Mouse (Mus musculus) T-helper 17 cell (primary cell): ENCODE measurements at regions not wholly inside any gene's neighbourhood (a gene's known extent, or its start where the extent isn't known, plus 50 kb on each side); places are given as distances from the start of the nearest gene placed in this dataset.

Experiments
- in situ Hi-C, 2 experiments: fragments of 300-600 bp; cut with MboI, MseI; formaldehyde crosslinking; loops; 1 replicate in 1 of 2; 2 replicates in 1 of 2; pipeline ENCODE4 v1.15.1; 2025; ENCODE audit warnings: high pct_unique_total_duplicates in 2 of 2

DNA sequence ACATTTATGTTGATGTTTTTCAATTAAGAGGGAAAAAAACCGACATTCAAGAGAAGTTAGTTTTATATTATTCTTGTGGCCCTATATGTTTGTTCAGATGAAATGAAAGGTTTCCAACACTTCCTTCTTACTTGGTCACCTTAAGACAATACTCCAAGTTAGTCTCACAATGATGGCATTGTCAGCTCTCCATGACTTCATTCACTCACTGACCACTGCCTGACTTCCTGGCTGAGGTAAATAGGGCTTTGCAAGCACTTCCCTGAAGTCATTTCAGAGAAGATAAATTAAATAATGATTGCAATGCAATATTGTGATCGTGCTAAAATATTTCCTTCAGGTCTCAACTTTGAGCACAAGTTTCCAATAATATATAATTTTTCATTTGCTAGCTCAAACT is 197.9 kb upstream of the Cep162 start:
- in situ Hi-C loops, result no loop called here

DNA sequence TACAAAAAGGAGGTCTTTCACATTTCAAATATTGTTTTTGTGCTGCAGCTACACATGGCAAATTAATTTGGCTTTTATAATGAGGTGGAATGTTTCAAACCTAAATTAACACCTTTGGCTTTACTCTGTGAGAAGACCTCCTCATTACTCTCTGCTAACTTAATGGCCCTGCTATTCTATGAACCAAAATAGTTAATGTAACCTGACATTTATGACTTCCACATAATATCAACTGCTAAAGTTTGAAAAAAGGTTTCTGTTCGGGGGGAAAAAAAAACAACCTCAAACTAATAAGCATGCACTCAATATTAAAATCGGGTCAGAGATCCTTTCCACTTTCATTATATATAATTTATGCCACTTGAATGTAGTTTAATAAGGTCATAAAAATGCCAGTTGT is 197.2 kb upstream of the Cep162 start:
- in situ Hi-C loops, result no loop called here

GRCm38 (mm10) chr9:87443467-87444235 is 188.3 kb upstream of the Cep162 start:
- in situ Hi-C loops, result no loop called here

DNA sequence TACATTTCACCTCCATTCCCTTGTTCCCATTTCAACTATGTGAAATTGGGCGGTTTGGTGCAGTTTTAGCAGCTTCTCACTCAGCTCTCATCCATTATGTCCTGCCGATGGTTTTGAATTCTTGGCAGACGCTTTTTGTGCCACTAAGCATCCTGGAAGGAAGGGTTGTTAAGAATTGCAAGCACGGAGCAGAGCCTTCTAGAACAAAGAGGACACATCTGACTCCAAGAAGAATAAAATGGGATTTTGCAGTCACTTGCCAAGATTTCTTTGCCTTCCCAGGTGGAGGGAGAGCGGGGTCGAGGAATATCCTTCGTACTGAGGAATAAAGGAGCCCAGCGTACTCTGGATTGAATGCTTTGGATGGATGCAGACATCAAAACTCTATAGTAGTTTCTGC is 176.7 kb upstream of the Cep162 start:
- in situ Hi-C loops, result no loop called here

GRCm38 (mm10) chr9:87431523-87431922 is 176.2 kb upstream of the Cep162 start:
- in situ Hi-C loops, result no loop called here

DNA sequence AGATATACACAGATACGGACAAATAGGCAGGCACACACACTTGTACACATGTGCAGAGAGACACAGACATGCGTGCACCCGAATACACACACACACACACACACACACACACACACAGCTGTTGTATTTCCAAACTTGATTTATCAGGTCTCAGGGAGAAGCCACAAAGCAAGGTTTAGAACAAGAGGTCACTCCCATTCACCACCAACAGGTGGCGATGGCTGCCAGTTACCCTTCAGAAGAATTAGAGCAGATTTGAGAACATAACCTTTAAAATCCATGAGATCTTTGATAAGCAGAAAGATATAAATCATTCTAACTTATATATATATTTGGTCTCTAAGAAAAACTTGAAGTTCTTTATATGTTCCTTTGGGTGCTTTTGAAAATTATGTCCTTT is 169.9 kb upstream of the Cep162 start:
- in situ Hi-C loops, result no loop called here

- in situ Hi-C loops, result no loop called here
Observed at GRCm38 (mm10) chr9:87421175-87421574, 165.8 kb upstream of the Cep162 start.

DNA sequence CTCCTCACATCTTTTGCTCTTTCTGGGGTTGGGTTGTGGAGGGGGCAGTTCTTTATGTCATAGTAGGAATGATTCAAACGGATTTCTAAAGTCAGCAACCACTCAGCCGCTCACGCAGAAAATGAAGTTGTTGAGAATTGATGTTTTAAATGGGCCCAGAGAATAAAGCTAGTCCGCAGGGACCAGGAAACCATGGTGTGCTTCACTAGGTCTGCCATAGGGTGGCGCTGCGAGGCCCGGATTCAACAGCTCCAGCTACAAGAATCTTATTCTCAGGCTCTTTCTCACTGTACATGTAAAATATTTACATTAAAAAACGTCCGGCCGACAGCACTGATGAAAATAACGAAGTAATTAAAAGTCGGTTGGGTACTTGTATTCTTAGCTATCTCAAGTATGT is 164.0 kb upstream of the Cep162 start:
- in situ Hi-C loops, result no loop called here

- in situ Hi-C loops, result no loop called here
Observed at GRCm38 (mm10) chr9:87412894-87413293, 157.6 kb upstream of the Cep162 start.

- in situ Hi-C loops, result no loop called here
Observed at GRCm38 (mm10) chr9:87411044-87411443, 155.7 kb upstream of the Cep162 start.

DNA sequence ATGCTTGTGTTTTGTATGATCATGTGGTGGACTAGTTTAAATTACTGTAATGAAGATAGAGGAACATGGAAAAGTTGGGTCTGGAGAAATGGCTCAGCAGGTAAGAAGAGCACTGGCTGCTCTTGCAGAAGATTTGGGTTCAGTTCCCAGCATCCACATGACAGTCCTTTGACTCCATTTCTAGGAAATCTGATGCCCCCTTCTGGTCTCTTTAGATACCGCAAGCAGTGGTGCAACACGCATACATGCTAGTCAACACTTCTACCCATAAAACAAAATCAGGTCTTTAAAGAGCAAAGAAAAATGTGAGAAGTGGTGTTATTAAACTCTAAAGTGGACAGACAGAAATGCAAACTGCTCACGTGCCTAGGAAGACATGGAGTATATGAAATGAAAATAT is 154.4 kb upstream of the Cep162 start:
- in situ Hi-C loops, result loop anchor here in 1 of 2 experiments (10.0 kb wide), 1 partner anchor 325 kb away; no protein-coding TSS in a partner anchor

- in situ Hi-C loops, result loop anchor here in 1 of 2 experiments (10.0 kb wide), 1 partner anchor 324 kb away; no protein-coding TSS in a partner anchor
Observed at GRCm38 (mm10) chr9:87408805-87409204, 153.5 kb upstream of the Cep162 start.

DNA sequence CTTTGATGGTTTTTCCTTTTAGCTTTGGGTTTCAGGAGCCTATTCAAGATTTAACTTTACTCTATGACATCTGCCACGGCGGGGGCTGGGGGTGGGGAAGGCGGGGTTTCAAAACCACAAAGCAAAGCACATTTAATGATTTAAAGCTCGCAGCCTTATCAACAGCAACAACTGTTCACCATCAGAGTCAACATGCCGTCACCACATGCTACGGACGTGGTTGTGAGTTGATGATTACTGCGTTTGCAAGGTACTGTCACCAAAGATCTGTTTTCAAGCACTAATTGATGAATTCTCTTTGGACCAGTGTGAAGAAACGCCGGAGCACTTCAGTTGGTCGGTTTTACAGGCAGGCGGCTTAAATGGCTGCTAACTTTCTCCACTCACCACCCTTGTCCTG is 151.1 kb upstream of the Cep162 start:
- in situ Hi-C loops, result loop anchor here in 1 of 2 experiments (10.0 kb wide), 1 partner anchor 322 kb away; no protein-coding TSS in a partner anchor

GRCm38 (mm10) chr9:87405115-87405720 is 149.9 kb upstream of the Cep162 start:
- in situ Hi-C loops, result loop anchor here in 1 of 2 experiments (10.0 kb wide), 1 partner anchor 320 kb away; no protein-coding TSS in a partner anchor

DNA sequence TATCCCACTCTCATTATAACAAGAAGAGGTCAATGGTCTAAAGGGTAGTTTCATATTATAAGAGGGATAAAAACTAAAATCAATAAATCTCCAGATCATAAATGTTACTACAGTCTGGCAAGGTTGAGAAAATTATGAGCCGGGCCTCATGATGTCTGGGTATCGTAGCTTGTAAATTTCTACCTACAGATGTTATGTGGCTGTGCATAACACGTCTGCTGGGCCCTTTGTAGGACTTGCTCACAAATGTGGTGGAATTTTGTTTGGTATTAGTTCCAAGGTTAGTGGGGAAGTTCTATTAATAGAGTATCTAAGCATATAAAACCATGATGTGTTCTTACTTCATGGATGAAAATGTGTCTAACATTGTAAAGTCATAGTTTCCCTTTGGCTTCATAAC is 146.7 kb upstream of the Cep162 start:
- in situ Hi-C loops, result loop anchor here in 1 of 2 experiments (10.0 kb wide), 1 partner anchor 317 kb away; no protein-coding TSS in a partner anchor

DNA sequence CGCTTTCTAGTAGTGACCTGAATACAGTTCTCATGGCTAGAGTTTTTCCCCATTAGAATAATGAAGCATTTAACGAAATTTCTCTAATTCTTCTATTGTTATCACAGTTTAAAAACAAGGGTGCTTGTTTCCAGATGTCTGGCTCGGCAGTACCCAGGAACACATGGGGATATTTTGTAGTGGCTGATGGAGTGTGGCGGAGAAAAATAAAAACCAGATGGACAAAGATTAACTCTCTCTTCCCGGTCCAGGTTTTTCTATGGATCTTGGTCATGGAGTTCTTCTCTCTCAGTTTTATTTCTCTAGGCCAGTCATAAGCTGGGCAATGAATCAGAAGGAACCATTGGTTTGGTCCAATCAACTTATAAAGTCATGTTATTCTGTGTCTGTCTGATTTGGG is 132.2 kb upstream of the Cep162 start:
- in situ Hi-C loops, result no loop called here

DNA sequence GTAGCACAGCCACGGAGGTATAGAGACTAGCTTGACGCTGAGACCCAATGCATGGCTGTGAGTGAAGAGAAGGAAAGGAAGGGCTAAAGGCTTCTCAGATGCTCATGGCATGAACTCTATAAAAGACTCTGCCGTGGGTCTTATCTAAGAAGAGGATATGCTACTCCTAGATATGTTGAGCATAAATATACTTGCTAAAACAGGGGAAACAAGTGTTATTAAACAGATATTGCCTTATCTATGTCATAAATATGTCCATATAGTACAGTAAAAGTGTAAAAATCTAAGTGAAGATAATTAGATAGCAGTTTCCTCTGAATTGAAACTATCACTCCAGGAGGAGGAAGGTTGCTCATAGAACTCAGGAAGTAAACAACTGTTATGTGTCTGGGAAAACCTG is 128.2 kb upstream of the Cep162 start:
- in situ Hi-C loops, result no loop called here

DNA sequence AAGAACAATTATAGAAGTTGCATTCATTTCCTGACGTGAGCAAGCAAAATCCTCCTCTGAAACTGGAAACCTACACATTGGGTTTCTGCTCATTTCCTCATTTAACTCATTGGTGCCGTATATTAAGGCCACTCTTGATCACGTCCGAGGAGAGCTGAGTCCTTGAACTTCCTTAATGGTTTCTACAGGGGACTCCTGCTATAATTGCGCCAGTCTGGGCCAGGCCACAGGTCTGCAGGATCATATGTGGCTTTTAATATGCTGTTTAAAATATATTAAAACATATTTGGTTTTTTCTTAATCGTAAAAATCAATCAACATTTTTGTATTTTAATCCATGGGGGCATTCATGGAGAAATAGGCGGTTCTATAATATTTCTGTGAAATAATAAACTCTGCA is 122.6 kb upstream of the Cep162 start:
- in situ Hi-C loops, result no loop called here

DNA sequence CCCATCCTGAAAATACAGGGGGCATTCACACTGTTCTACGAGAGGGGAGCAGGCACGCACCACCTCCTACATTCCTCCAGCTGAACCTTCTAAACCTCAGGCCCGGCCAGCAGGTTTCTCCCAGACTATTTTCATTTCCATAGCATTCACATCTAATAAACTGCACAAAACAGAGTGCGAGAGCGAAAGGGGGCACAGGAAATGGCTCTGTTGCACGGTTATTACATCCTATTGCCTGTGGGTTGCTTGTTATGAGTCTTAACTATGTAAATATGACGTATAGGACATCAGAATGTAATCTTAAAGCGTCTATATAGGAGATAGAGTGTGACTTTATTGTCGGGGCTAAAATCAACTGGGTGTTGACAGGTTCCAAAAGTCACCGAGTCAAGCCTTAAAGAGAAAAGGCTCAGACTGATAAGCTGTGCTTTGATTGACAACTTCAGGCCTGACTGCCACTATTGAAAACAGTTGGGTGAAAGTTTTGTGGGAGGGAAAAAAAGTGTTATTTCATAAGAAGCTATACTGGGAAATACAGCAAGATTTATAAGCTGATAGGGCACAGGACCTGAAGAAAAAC is 121.5 kb upstream of the Cep162 start:
- in situ Hi-C loops, result no loop called here

- in situ Hi-C loops, result no loop called here
Observed at GRCm38 (mm10) chr9:87372251-87372905, 117.0 kb upstream of the Cep162 start.

DNA sequence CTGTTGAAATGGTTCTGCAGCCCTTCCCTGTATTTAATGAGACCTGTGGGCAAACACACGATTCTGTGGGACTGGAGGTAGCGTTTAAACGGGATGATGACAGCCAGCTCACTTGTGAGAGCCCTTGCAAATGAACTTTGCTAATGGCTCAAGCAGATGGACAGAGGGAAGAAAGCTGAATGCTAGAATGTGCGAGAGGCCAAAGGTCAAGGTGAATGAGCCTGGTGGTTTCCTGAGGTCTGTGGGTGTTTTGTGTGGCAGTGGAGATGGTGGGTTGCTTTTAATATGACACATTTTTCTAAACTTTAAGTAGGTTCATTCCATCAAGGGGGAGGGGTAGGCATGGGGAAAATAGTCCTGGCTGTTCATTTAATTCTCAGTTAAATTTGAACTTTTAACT is 113.7 kb upstream of the Cep162 start:
- in situ Hi-C loops, result no loop called here

DNA sequence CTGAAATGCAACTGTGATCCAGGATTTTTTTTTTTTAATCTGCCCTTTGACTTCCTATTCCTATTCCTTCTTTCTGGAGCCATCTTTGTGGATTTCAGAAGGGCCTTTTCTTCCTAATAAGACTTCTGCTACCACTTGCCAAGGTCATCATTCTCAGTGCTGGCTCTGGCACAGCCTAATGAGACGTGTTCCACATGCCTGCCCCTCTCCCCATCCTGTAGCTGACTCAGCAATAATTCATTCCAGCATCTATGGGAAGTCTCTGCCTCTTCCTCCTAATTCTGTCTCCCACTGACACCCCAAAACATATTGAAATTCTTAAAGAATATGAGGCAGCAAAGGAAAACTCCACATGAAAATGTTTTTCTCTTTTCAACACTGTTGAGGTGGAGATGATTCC is 91.7 kb upstream of the Cep162 start:
- in situ Hi-C loops, result no loop called here
